Mouse (Mus musculus) liver, embryonic 14.5 days (tissue): ENCODE results near the gene Cphx3.
"Not testable (repeated sequence)": the region's sequence is repeated elsewhere in the genome, so short reads cannot be mapped to it uniquely, and the experiment has no call there.

Experiments
- CTCF ChIP-seq: IDR thresholded peaks from 2 replicates; pipeline ENCODE4 v1.5.1; 2016; ENCODE audit warnings: antibody characterized with exemption, low read depth, control low read depth
- EP300 ChIP-seq: IDR thresholded peaks from 2 replicates; pipeline ENCODE4 v1.6.1; 2016; ENCODE audit warnings: antibody characterized with exemption, low read depth

- TF ChIP-seq CTCF, EP300: not testable (repeated sequence)
These were observed 176.6 kb downstream of the Cphx3 start for GRCm38 (mm10) chr14:26258729-26259128.
